25 mouse cellular contexts compared by ENCODE assay signal in genomic region chr9:21794925-21795324, GRCm38 (mm10). TPM values are rescaled to one million over a fixed set of nuclear protein-coding genes. Genes with fewer than 3 reads are reported as not detected.
A peak's percentile ranks its signal among the peaks of the same experiment; 100 is the strongest.
DNase-seq lines count a peak whose midpoint lies in the region; ATAC-seq and TF ChIP-seq lines count a peak whose summit lies in the region.
"Had no signal": no experiment of that assay in that cellular context is flagged by ENCODE, and none has a peak within 500 bp of the region (broad histone marks: within the 10 kb centered on the region; RNA-seq: fewer than 3 reads in every experiment).

No protein-coding gene starts in this region.

- H3K9me3 ChIP-seq in limb, embryonic 10.5 days (replicated peaks): no peaks in the 10 kb centered on the region
- no peaks in the 10 kb centered on the region for H3K9me3 ChIP-seq in midbrain, postnatal 0 days (ENCODE audit: low read length)
- H3K9me3 ChIP-seq: forebrain, embryonic 13.5 days; heart, embryonic 12.5 days; hindbrain, embryonic 13.5 days; limb, embryonic 12.5 days; liver, embryonic 13.5 days; lung, embryonic 15.5 days had no signal

- DNase-seq in heart, adult 11 months: peak; percentile 92
- DNase-seq in heart, adult 18-20 months: no peak
- DNase-seq in brain, adult 2 months (ENCODE audit: low read depth, low spot score): peak; percentile 95
- peak; percentile 90 for DNase-seq in cerebellum, adult 9-11 months
- DNase-seq in limb, embryonic 10.5 days (ENCODE audit: low spot score): no peak
- DNase-seq in midbrain, postnatal 0 days (ENCODE audit: low spot score): no peak
- DNase-seq in kidney, adult 11 months: no peak
- DNase-seq: adrenal gland, adult 2 months; gastrocnemius, postnatal 36 days; heart, postnatal 14 days; kidney, postnatal 4 days; layer of hippocampus, adult 9-11 months; liver, embryonic 13.5 days; lung, postnatal 4 days; spleen, adult 18-20 months; thymus, postnatal 36 days had no signal

- TF ChIP-seq CTCF in midbrain, postnatal 0 days (IDR thresholded peaks at IDR 0.05): no peak

- peak overlapping the region; percentile 81 for H3K27ac ChIP-seq in limb, embryonic 10.5 days
- H3K27ac ChIP-seq in midbrain, postnatal 0 days (ENCODE audit: low read depth, low read length): no peak overlapping the region
- H3K27ac ChIP-seq: forebrain, embryonic 13.5 days; hindbrain, embryonic 13.5 days; limb, embryonic 12.5 days; liver, embryonic 13.5 days had no signal

- peaks cover 50% of the 10 kb centered on the region for H3K4me1 ChIP-seq in limb, embryonic 10.5 days
- no peaks in the 10 kb centered on the region; the same call in 1 of the 2 replicates for H3K4me1 ChIP-seq in midbrain, postnatal 0 days (ENCODE audit: insufficient read depth, low read length)

- 96% methylated on average over 25 of the region's 25 CpGs for WGBS in limb, embryonic 10.5 days
- WGBS in midbrain, postnatal 0 days: 95% methylated on average over 25 of the region's 25 CpGs

- H3K36me3 ChIP-seq in limb, embryonic 10.5 days: peaks cover 68% of the 10 kb centered on the region
- H3K36me3 ChIP-seq in midbrain, postnatal 0 days (ENCODE audit: insufficient read depth, low read length): no peaks in the 10 kb centered on the region; the same call in 1 of the 2 replicates
- H3K36me3 ChIP-seq: hindbrain, embryonic 13.5 days had no signal

- peak overlapping the region; percentile 80; the same call in 1 of the 2 replicates for H3K4me3 ChIP-seq in limb, embryonic 10.5 days
- no peak overlapping the region for H3K4me3 ChIP-seq in midbrain, postnatal 0 days (ENCODE audit: low read depth, low read length)
- H3K4me3 ChIP-seq: forebrain, embryonic 13.5 days; heart, embryonic 12.5 days; hindbrain, embryonic 13.5 days; liver, embryonic 13.5 days; lung, embryonic 15.5 days had no signal

- H3K9ac ChIP-seq in midbrain, postnatal 0 days (replicated peaks; ENCODE audit: low read length, poor library complexity, severe bottlenecking): no peak overlapping the region
- H3K9ac ChIP-seq: forebrain, embryonic 13.5 days; heart, embryonic 12.5 days; hindbrain, embryonic 13.5 days; liver, embryonic 13.5 days; lung, embryonic 15.5 days had no signal

- H3K27me3 ChIP-seq in limb, embryonic 10.5 days (ENCODE audit: low read depth, poor library complexity, severe bottlenecking): no peaks in the 10 kb centered on the region
- no peaks in the 10 kb centered on the region for H3K27me3 ChIP-seq in midbrain, postnatal 0 days (ENCODE audit: insufficient read depth, low read length)
- H3K27me3 ChIP-seq: forebrain, embryonic 13.5 days; heart, embryonic 12.5 days; limb, embryonic 12.5 days; lung, embryonic 15.5 days had no signal

- H3K4me2 ChIP-seq in midbrain, postnatal 0 days (ENCODE audit: low read depth, low read length, poor library complexity, severe bottlenecking): no peak overlapping the region
- H3K4me2 ChIP-seq: forebrain, embryonic 13.5 days; hindbrain, embryonic 13.5 days; liver, embryonic 13.5 days had no signal

- ATAC-seq in midbrain, postnatal 0 days (ENCODE audit: low FRiP score): no peak
- ATAC-seq: forebrain, embryonic 13.5 days had no signal

RNA-seq across cellular contexts. Expression of gene Kank2, which starts 3.6 kb away (rescaled TPM):
- 10 to 100 TPM; 58.1 to 60.8 TPM for total RNA-seq in heart, adult 18-20 months (2021)
- 22.7 and 24.2 TPM in 2 replicates for polyA plus RNA-seq in limb, embryonic 10.5 days (2016; fragmentation: Nextera tagmentation; extraction: Ambion mirVana)
- 14.9 and 15.2 TPM in 2 replicates for total RNA-seq in midbrain, postnatal 0 days (2014; rRNA removed)
- 2.9 TPM in 2 replicates for polyA plus RNA-seq in midbrain, postnatal 0 days (2015; fragmentation: Nextera tagmentation; extraction: Ambion mirVana)
- total RNA-seq: monocyte, adult 5-6 weeks had no signal

RNA-seq across cellular contexts. Expression of gene Spc24, which starts 34.8 kb away (rescaled TPM):
- total RNA-seq in heart, adult 18-20 months (2021): 1 to 10 TPM; 4.7 to 6.4 TPM
- 225 and 232 TPM in 2 replicates for polyA plus RNA-seq in limb, embryonic 10.5 days (2016; fragmentation: Nextera tagmentation; extraction: Ambion mirVana)
- 5.5 and 6.6 TPM in 2 replicates for total RNA-seq in midbrain, postnatal 0 days (2014; rRNA removed)
- 6.3 and 8.2 TPM in 2 replicates for polyA plus RNA-seq in midbrain, postnatal 0 days (2015; fragmentation: Nextera tagmentation; extraction: Ambion mirVana)

RNA-seq across cellular contexts. Expression of gene Angptl8, which starts 40.4 kb away (rescaled TPM):
- under 1 TPM in 1 of 2 experiments, not detected in 1; 0.69 TPM for total RNA-seq in heart, adult 18-20 months (2021)
- polyA plus RNA-seq in limb, embryonic 10.5 days (2016; fragmentation: Nextera tagmentation; extraction: Ambion mirVana): 1.2 and 1.6 TPM in 2 replicates
- not detected in 2 replicates for total RNA-seq in midbrain, postnatal 0 days (2014; rRNA removed)
- 0.20 and 0.48 TPM in 2 replicates for polyA plus RNA-seq in midbrain, postnatal 0 days (2015; fragmentation: Nextera tagmentation; extraction: Ambion mirVana)
- total RNA-seq: CH12.LX; gastrocnemius, postnatal 36 days; heart, postnatal 14 days; left cerebral cortex, adult 8-10 months; monocyte, adult 5-6 weeks had no signal
- polyA plus RNA-seq: forebrain, embryonic 13.5 days; neural tube, embryonic 11.5 days had no signal

RNA-seq across cellular contexts. Expression of gene Dock6, which starts 57.5 kb away (rescaled TPM):
- total RNA-seq in heart, adult 18-20 months (2021): 10 to 100 TPM; 24.3 to 24.6 TPM
- polyA plus RNA-seq in limb, embryonic 10.5 days (2016; fragmentation: Nextera tagmentation; extraction: Ambion mirVana): 46.0 and 52.0 TPM in 2 replicates
- 18.0 and 18.8 TPM in 2 replicates for total RNA-seq in midbrain, postnatal 0 days (2014; rRNA removed)
- polyA plus RNA-seq in midbrain, postnatal 0 days (2015; fragmentation: Nextera tagmentation; extraction: Ambion mirVana): 10.3 and 11.3 TPM in 2 replicates

Comparison
In these comparisons a context has a peak if more than half of its experiments do, and no peak if none do; other contexts are left out.
1. DNase-seq: peak in heart, adult 11 months (single experiment), brain, adult 2 months (single experiment) and cerebellum, adult 9-11 months (single experiment); none in heart, adult 18-20 months (0 of 2), limb, embryonic 10.5 days (single experiment), midbrain, postnatal 0 days (single experiment) and kidney, adult 11 months (single experiment).